Mouse (Mus musculus): Measurements from ENCODE around the gene Jaml. TPM values are rescaled to one million over a fixed set of nuclear protein-coding genes. Genes with fewer than 3 reads are reported as not detected.

The Jaml gene
- total RNA-seq, 4 experiments from 2014 or later = 0.74 to 1.5 (median 1.4) TPM; not detected in 1

GRCm38 (mm10) chr9:45077859-45078258 lies 1.1 kb upstream of the Jaml start:
- DNase-seq (ENCODE audit: low spot score in 2 of 2) = no peak

DNA sequence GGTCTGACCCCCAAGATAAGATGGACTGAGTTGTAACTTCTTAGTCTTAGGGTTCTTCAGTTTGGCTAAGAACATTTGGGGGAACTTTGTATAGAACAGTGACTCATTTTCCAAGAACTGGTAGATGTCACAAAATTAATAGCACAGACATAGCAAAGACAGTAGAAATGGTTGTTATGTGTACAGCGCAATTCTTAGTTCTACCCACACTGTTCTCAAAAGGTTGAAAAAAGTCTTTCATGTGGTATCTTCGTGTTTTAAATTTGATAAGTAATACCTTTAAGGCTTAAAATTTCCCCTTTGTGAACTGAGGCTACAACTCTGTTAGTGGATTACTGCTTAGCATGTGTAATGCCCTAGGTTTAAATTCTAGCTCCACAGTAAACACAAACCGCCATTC lies 4.1 kb downstream of the Jaml start:
- DNase-seq (ENCODE audit: low spot score in 2 of 2) = no peak

DNA sequence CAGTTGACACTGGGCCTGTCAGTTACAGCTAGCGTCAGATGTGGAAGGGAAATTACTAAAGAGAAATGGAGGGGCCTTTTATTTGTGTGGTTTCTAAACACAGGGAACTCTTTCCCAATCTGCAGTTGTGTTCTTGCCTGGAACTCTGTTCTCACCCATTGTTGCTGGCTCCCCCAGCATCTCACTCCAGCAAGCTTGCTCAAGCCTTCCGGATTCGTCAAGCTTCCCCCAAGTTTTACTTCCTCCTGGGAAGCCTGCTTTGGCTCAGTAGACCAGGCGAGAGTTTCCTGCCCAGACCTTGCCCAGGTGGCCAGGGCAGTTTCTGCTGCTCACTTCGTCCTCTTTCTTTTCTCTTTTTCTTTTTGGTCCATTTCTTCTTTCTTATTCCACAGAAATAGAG lies 5.6 kb downstream of the Jaml start:
- DNase-seq (ENCODE audit: low spot score in 2 of 2) = no peak

GRCm38 (mm10) chr9:45085741-45086690 lies 7.0 kb downstream of the Jaml start:
- no peak for DNase-seq (ENCODE audit: low spot score in 2 of 2)

- no peak for DNase-seq (ENCODE audit: low spot score in 2 of 2)
Observed at GRCm38 (mm10) chr9:45088040-45088439, 9.1 kb downstream of the Jaml start.

DNA sequence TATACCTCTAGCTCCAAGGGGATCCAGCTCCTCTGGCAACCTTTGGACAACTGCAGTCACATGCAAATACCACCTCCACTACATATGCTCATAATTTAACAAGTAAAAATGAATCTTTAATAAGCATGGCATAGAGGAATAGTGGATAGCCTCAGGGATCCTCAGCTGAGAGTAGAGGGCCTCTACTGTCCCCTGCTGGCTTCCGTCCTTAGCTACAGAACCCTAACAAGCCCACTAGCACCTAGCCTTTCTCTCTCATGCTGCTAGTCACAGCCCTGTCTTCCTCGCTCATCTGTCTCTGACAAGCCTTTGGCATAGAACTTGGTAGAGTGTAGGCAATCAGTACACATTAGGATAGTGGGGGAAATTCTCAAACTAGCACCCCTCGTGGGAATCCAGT lies 11.8 kb downstream of the Jaml start:
- no peak for DNase-seq (ENCODE audit: low spot score in 2 of 2)

GRCm38 (mm10) chr9:45092641-45093040 lies 13.7 kb downstream of the Jaml start:
- no peak for DNase-seq (ENCODE audit: low spot score in 2 of 2)

GRCm38 (mm10) chr9:45095149-45095937 lies 16.4 kb downstream of the Jaml start:
- DNase-seq (ENCODE audit: low spot score in 2 of 2) = no peak

DNA sequence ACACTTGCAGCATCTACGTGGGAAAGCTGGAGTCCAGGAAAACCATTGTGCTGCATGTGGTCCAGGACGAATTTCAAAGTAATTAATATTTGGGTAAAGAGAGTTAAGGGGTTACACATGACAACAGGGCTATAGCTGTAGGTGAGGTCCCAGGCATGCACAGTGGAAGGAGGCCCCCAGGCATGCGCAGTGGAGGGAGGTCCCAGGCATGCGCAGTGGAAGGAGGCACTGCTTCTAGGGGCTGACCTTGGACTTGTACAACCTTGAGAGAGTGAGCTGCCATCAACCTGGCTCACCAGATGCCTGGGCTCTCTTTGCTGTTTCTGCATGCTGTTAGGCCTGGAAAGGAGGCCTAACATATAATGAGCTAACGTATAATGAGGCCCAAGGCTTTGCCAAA lies 18.9 kb downstream of the Jaml start:
- no peak for DNase-seq (ENCODE audit: low spot score in 2 of 2)

DNA sequence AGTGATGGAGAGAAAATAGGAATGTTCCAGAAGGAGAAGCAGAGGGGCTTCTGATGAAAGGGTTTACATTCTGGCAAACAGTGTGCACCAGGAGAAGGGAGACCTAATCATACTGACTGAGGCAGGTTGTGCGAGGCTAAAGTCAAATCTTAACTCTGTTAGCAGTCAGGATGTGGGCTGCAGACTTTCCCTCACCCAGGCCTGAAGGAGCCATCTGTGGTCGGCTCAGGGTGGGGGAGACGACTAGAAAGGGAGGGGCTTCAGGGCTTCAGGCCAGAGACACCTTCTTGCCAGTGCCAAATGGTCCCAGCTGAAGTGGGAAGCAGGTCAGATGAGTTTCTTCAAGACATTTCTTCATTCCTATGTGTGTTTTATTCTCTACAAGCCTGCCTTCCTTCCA lies 19.4 kb downstream of the Jaml start:
- no peak for DNase-seq (ENCODE audit: low spot score in 2 of 2)

DNA sequence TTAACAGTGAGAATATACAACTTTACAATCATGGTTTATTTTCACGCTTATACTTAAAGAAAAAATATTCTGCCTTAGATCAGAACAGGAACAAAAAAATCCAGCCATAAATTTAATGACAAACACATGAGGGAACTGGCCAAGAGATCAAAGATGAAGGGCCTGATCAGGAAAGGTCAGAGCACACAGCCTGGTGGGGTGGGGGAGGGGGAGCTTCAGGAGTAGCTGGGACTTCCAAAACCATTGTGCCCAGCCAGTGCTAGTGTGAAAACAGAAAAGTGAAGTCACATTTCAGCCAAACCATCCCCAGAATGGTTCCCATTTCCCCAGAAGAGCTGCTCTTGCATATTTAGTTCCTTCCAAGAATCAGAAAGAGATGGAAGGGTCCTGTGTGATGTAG lies 23.5 kb downstream of the Jaml start:
- no peak for DNase-seq (ENCODE audit: low spot score in 2 of 2)

DNA sequence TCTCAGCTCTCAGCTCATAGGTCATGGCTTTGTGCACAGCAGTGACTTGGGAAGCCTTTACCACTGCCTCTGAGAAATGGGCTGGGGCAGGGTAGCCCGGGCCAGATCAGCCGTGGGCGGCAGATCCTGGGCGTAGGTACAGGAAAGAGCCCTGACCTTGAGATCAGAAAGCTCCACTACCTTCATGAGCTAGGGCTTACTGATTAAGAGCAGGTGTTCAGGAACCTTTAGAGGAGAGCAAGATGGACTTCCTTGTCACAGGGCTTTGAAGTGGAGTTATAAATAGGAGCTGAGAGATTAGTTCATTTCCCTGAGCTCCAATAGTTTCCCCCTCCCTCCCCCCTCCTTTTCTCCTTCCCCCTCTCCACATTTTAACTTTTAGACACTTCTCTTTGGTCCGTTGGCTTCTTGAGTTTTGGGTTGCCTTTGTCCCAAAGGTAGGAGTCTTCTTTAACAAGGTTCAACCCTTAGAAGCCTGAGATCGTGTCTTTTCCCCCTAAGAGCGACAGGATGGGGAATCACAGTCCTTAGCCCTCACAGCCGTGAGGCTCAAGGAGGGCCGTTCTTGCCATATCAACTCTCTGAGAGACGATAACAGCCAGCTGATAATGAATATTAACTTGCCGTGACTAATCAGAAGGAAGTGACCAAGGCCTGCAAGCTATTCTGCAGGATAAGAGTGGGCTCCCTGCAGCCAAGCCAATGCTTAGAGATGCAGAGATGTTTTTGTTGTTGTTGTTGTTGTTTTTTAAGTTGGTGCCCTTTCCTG lies 24.4 kb downstream of the Jaml start:
- no peak for DNase-seq (ENCODE audit: low spot score in 2 of 2)

GRCm38 (mm10) chr9:45105596-45106374 lies 26.8 kb downstream of the Jaml start:
- DNase-seq (ENCODE audit: low spot score in 2 of 2) = no peak

GRCm38 (mm10) chr9:45115706-45116105 lies 36.7 kb downstream of the Jaml start:
- DNase-seq (ENCODE audit: low spot score in 2 of 2) = peak in 1 of 2 experiments; percentile 71

DNA sequence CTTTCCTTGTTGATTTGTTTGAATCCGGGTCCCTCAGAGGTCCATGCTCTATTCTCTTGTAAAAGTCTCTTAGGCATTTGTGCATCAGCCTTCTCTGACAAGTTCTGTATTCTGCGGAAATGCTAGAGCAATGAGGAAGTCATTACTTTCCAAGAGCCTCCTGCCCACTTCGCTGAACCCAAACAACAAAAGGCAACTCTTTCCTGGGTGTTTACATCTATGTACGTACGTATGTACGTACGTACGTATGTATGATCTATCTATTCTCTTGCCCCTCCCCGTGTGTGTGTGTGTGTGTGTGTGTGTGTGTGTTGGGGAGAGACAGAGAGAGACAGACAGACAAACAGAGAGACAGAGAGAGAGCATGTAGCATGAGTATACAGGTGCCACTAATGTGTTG lies 37.8 kb downstream of the Jaml start:
- DNase-seq (ENCODE audit: low spot score in 2 of 2) = no peak

DNA sequence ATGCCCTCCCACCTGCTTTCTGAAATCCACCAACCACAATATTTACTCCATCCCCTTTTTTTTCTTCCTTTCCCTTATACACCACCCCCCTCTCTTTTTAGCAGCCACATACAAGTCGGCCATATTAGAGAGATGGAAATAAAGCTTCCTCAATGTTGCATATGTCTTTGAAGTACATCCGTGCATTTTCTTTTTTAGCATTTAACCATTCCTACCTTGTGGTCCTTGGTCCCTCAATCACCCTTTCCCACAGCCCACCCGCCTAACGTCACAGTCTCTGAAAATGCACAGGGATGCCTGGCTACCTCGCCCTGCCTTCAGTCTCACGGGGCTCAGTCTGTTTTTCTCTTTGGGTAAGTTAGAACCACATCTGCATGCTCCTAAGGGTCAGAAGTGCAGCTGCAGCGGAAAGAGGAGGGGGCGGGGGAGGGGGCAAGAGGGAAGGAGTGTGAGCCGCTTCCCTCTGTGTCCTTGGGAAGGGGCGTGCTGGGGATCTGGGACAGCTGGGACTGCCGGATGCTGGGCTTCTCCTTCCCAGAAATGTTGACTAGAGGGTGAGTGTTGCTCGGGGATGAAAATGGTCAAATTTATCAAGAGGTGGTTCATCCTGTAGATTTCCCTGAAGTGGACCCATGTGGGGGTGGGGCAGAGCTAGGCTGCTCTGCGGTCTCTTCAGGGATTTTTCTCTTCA lies 38.9 kb downstream of the Jaml start, which contains the start of gene Scn2b:
Gene Scn2b (plus strand): TSS at position 42 of the 691 bp plus-strand sequence.
- DNase-seq (ENCODE audit: low spot score in 2 of 2) = no peak

DNA sequence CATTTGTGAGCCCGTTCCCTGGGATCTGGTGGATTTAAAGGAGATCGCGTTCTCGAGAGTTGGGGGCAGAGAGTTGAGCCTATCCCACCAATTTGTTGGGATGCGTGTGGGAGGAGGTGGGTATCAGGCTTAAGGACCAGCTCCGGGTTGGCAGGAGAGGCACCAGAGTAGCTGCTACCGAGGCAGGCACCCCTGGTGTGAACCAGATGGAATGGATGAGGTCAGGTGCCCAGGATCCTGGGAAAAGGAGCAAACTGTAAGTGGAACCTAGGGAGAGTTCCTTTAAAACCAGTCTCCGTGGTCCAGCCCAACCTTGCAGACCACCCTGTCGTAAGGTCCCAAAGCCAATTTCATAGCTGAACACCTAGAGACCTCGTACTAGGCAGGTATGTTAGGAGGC lies 39.6 kb downstream of the Jaml start:
- no peak for DNase-seq (ENCODE audit: low spot score in 2 of 2)

DNA sequence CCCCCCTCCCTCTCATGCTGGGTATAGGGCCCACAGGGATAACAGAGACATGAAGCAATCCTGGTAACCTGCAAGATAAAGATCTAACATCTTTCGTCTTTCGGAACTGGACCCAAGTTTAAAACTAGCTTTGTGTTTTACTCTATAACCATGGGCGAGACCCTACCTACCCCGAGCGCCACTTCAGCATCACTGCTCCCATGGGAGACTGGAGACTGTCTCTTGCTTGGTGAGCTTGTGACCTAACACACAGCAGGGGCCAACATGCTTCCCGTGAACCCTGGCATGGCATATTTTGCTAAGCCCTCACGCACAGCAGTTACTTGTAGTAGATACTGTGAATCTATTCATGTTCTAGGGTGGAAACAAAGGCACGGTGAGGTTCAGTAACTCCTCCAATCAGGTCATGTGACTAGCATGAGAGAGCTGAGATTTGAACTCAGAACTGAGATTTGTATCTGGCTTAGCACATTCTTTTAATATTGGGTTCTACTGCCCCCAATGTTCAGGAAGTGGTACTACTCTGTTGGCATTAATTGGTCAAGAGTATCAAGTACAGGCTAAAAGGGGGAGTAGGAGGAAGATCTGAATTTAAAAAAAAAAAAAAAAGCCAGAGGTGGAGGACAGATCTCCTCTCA lies 40.5 kb downstream of the Jaml start:
- DNase-seq (ENCODE audit: low spot score in 2 of 2) = no peak

- no peak for DNase-seq (ENCODE audit: low spot score in 2 of 2)
Observed at GRCm38 (mm10) chr9:45119954-45120530, 41.1 kb downstream of the Jaml start.
